Mouse (Mus musculus): ENCODE measurements around the gene Hnrnpl.

Gene Hnrnpl

GRCm38 (mm10) chr7:28808221-28808941 is at the start of gene Hnrnpl:
Hnrnpl (plus strand) TSS chr7:28808541.
- peak in 1 of 2 experiments; percentile 41 for DNase-seq (ENCODE audit: low spot score in 2 of 2)

DNA sequence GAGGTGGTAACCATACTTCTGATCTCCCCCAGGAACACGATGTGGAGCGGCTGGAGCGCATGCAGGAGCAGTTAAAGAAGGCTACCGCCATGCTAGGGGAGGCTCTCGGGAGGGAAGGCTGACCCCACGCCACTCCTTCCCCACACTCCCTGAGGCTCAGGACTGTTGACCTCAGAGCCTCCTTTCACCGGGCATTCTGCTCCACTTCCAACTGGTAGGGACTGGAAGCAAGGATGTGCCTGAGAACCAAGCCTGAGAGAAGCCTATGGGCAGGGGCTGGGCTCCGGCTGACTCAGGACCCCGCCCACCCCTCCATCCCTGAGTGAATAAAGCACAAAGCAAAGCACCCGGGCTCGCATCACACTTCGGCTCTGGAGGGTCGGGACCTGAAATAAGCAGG is 49.7 kb upstream of the Hnrnpl start:
- no peak for DNase-seq (ENCODE audit: low spot score in 2 of 2)

- no peak for DNase-seq (ENCODE audit: low spot score in 2 of 2)
These were observed 46.4 kb upstream of the Hnrnpl start for GRCm38 (mm10) chr7:28761907-28762306.

DNA sequence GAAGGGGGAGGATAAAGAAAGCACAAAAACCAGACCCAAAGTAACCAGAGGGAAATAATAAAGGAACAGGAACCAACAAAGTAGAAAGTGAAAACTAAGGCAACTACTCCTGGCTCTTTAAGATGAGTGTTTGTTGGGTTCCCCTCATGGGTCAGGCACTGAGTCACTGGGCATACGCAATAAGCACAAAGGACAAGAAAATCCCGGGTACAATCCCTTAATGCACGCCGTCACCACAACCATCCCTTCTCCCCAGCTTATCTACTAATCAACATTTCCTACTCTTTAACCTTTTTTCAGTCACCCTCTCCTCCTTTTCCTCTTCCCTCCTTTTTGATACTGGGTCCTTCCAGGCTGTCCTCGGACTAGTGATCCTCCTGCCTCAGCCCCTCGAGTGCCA is 43.1 kb upstream of the Hnrnpl start:
- no peak for DNase-seq (ENCODE audit: low spot score in 2 of 2)

DNA sequence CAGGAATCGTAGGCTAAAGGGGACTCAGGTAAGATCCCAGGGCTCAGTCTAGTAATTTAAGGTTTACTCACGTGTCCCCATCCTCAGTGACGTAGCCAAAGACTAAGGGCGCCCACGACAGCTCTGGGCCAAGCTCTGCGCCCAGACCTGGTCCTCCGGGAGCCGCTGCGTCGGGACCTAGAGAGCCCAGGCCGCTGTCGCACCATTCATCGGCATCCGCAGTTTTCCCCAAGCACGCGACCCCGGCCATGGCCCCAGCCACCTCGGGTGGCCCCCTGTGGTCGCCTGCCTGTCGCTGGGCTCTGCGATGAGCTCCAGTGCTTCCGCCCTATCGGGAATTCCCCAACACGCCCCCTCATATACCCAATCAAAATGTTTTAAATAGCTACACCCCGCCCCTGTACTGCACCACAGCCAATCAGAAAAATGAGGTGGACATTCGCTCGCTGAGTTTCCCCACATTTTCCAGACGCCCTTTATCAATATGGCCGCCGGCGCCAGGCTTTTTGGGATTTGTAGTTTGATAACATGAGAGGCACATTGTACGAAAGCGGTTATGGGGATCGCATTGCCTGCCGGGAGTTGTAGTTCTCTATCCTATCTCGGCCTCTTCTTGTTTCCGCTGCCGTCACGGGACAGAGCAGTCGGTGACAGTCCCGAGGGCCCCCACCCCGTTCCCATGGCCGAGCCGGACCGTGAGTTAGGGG is 42.0 kb upstream of the Hnrnpl start, which contains the start of gene Sirt2:
Gene Sirt2 (plus strand): TSS at position 563 of the 707 bp plus-strand sequence.
- peak; percentile 98 to 100 for DNase-seq (ENCODE audit: low spot score in 2 of 2)

GRCm38 (mm10) chr7:28766910-28767309 is 41.4 kb upstream of the Hnrnpl start:
- DNase-seq (ENCODE audit: low spot score in 2 of 2): no peak

DNA sequence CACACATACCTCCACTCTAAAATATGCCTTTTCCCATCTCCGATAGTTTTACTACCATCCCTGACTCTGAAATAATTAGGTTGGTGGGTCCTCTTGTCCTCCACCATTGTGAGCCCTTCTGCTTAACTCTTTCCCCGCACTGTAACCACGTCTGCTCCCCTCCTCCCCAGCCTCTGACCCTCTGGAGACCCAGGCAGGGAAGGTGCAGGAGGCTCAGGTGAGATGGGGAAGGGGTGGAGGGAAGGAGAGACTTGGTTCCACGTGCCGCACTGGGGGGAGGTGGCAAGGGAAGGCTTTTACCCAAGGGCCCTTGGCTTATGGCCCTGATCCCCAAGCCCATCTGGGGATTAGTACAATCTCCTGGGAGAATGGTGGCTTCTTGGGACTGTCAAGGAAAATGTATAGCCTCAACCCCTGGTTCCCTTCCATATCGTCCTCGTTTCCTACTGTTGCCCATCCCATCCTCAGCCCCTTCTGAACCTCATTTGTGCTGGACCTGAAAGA is 40.8 kb upstream of the Hnrnpl start, which contains the start of gene Nfkbib:
Gene Nfkbib (minus strand): TSS at position 51 of the 504 bp plus-strand sequence.
- no peak for DNase-seq (ENCODE audit: low spot score in 2 of 2)

- no peak for DNase-seq (ENCODE audit: low spot score in 2 of 2)
These were observed 38.9 kb upstream of the Hnrnpl start for GRCm38 (mm10) chr7:28769414-28769958.

- no peak for DNase-seq (ENCODE audit: low spot score in 2 of 2)
These were observed 38.0 kb upstream of the Hnrnpl start for GRCm38 (mm10) chr7:28770309-28770708.

- no peak for DNase-seq (ENCODE audit: low spot score in 2 of 2)
These were observed 36.5 kb upstream of the Hnrnpl start for GRCm38 (mm10) chr7:28771867-28772266.

- DNase-seq (ENCODE audit: low spot score in 2 of 2): no peak
These were observed 35.2 kb upstream of the Hnrnpl start for GRCm38 (mm10) chr7:28773163-28773562.

GRCm38 (mm10) chr7:28774164-28774563 is 34.2 kb upstream of the Hnrnpl start:
- DNase-seq (ENCODE audit: low spot score in 2 of 2): peak in 1 of 2 experiments; percentile 25

DNA sequence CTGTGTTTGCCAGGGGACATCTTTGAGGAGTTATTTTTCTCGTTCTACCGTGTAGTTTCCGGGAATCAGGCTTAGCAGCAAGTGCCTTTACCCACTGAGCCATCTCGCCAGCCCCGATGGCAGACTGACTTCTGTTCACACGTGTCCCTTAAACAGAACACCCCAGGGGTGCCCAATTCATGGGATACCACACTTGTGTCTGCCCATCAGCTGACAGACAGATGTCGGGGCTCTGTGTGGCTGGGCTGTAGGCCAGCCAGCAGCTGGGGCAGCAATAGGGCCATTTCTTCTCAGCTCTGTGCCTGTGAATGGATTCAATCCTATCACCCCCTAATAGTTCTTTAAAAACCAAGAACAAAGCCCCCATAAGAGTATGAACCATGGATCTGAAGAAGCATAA is 33.2 kb upstream of the Hnrnpl start:
- no peak for DNase-seq (ENCODE audit: low spot score in 2 of 2)

DNA sequence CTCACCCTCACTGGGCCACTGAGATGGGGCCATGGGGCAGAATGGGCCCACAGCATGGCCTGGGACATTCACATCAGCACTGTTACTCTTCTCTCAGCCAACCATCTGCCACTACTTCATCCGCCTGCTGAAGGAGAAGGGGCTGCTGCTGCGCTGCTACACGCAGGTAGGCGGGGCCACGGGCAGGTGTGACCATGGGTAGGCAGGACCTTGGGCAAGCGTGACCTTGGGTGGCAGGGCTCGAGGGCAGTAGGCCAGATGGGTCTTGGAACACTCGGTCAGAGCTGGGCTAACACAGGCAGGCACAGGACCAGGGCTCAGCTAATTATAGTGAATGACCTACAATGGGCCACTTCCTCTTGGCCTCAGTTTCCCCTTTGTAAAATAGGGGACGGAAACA is 29.5 kb upstream of the Hnrnpl start:
- no peak for DNase-seq (ENCODE audit: low spot score in 2 of 2)

DNA sequence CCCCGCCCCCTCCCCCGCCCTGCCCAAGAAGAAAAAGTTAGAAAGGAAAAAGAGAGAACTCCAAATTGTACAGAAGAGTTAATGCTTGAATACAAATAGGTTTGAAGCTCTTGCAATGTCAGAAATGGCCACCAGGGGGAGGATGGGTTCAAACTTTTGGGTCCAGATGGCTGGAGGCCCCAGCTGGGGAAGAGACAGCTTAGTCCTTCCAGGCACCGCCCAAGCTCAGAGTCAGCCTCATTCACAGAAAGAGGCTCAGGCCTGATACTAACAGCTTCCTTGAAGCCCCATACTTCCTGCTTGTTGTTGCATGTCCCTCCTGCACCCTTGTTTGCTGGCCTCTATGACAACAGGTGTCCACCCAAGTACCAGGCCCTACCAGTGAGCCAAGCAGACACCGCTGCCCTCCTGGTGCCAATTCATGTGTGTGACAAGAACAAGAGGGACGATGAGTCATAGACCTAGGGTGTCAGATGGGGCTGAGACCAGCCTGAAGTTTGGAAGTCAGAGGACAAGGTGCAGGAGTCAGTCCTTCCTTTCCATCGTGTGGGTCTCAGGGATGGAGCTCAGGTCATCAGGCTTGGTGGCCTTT is 28.2 kb upstream of the Hnrnpl start:
- peak; percentile 69 to 94 for DNase-seq (ENCODE audit: low spot score in 2 of 2)

DNA sequence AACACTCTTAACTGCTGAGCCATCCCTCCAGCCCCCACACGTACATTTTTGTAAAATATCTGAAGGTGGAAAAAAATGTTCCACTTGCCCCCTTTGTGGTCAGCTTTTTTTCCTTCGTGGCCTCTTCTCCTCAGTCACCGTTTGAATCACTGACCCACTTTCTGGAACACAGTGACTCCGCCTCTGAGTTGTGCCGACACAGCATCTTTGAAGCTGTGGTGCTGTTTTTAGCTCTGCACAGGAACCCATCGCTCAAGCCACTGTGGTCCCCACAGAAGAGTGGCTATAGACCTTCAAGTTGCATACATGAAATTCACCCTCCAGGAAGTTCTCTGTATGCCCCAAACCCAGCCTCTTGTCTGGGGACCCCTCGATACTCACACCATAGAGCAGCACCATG is 27.5 kb upstream of the Hnrnpl start:
- no peak for DNase-seq (ENCODE audit: low spot score in 2 of 2)

GRCm38 (mm10) chr7:28781261-28781663 is 27.1 kb upstream of the Hnrnpl start:
- DNase-seq (ENCODE audit: low spot score in 2 of 2): no peak

DNA sequence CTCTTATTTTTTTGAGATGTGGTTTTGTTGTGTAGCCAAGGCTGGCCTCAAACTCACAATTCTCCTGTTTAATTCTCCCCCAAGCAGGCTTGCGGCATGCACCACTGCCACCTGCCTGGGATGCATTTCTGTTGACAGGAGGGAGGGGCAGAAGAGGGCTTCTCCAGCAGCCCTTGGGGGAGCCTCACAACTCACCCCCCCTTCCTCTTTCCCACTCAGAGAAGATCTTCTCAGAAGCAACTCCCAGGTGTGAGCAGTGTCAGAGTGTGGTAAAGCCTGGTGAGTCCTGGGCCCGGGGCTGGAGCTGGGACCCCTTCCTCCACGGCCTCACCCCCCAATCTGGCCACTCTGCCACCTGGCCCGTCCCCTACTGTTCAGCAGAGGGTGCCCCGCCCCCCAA is 23.2 kb upstream of the Hnrnpl start:
- no peak for DNase-seq (ENCODE audit: low spot score in 2 of 2)

DNA sequence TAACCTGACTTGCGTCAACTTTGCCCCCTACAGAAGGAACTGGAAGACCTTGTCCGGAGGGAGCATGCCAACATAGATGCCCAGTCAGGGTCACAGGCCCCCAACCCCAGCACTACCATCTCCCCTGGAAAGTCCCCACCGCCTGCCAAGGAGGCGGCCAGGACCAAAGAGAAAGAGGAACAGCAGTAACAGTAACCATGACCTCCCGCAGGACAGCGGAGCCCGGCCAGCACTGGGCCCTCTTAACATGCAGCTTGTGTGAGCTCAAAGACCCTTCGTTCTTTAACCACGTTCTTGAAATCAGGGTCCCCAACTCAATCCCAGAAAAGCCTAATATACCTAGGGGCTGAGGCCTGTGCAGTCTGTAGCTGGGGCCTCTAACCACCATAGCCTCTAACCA is 20.5 kb upstream of the Hnrnpl start:
- DNase-seq (ENCODE audit: low spot score in 2 of 2): no peak

DNA sequence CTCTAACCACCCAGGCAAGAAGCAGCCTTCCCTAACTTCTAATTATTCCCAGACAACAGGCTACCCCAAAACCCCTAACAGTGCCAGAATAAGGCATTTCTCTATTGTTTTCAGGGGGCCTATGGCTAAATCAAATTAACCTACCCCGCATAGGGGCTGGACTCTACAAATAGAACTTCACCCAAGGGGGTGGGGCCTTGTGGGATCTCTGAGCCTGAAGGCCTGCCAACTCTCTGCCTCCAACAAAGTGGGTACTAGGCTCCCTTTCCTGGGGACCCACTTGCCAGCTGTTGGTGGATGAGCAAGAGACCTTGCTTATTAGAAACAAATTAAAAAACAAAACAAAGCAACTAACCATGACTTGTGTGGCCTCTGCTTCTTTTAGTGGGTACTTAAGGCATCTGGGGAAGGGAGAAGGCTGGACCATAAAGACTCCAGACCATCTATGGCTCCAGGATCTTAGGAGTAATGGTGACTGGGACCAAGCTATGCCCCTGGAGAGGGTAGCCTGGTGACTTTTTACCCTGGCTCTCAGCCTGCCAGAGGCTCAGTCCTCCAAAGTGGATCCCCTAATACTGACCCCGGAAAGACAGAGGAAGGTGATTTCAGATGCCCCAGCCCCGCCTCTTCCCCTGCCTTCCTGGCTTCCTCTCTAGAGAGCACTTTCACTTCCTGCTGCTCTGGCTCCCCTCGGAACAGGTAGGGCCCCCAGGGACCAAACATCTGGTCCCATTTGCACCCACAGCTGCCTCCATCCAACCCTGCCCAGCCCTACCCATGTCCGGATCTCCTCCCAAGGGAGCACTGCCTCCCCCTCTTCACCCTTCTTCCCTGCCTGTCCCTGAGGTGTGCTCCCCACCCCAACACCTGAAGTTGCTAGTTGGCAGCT is 19.8 kb upstream of the Hnrnpl start, which contains the start of gene Rinl:
Gene Rinl (plus strand): TSS at position 663 of the 889 bp plus-strand sequence.
- DNase-seq (ENCODE audit: low spot score in 2 of 2): no peak

GRCm38 (mm10) chr7:28789235-28789634 is 19.1 kb upstream of the Hnrnpl start:
- no peak for DNase-seq (ENCODE audit: low spot score in 2 of 2)

Measured in left cerebral cortex, adult 9 months (tissue).